Mouse (Mus musculus) heart, embryonic 11.5 days (tissue): Measurements from ENCODE around the gene Dnajc17. TPM values are rescaled to one million over a fixed set of nuclear protein-coding genes. Genes with fewer than 3 reads are reported as not detected.
A peak's percentile ranks its signal among the peaks of the same experiment; 100 is the strongest.

Experiments used
- ATAC-seq: fragments of 200-750 bp; cut with Nextera tagmentation; replicated peaks from 2 replicates; pipeline ENCODE4 v1.8.0; 2017; ENCODE audit warnings: moderate library complexity; ENCODE audit not compliant: insufficient number of reproducible peaks, low FRiP score, low TSS enrichment
- H3K27ac ChIP-seq: fragments of 300-500 bp; sonication (generic); 2 replicates; pipeline ENCODE4 v1.5.1; 2014; ENCODE audit warnings: mild to moderate bottlenecking, low read depth, low read length
- H3K27me3 ChIP-seq: fragments of 300-500 bp; sonication (generic); 2 replicates; pipeline ENCODE4 v1.6.1; 2014; ENCODE audit warnings: mild to moderate bottlenecking, low read length, mixed read lengths; ENCODE audit not compliant: control insufficient read depth, insufficient read depth
- H3K36me3 ChIP-seq: fragments of 300-500 bp; sonication (generic); 2 replicates; pipeline ENCODE4 v1.6.1; 2014; ENCODE audit warnings: mild to moderate bottlenecking, low read length, moderate library complexity, mixed read lengths; ENCODE audit not compliant: control insufficient read depth, insufficient read depth
- H3K4me1 ChIP-seq: fragments of 300-500 bp; sonication (generic); 2 replicates; pipeline ENCODE4 v1.6.1; 2014; ENCODE audit warnings: low read length; ENCODE audit not compliant: control insufficient read depth, insufficient read depth
- H3K4me2 ChIP-seq: fragments of 300-500 bp; sonication (generic); 2 replicates; pipeline ENCODE4 v1.6.1; 2014; ENCODE audit warnings: mild to moderate bottlenecking, moderate library complexity
- H3K4me3 ChIP-seq: fragments of 300-500 bp; sonication (generic); 2 replicates; pipeline ENCODE4 v1.5.1; 2014; ENCODE audit warnings: low read depth, low read length
- H3K9ac ChIP-seq: fragments of 300-500 bp; sonication (generic); 2 replicates; pipeline ENCODE4 v1.6.1; 2014; ENCODE audit warnings: mild to moderate bottlenecking, low read depth, low read length, moderate library complexity
- H3K9me3 ChIP-seq: fragments of 300-500 bp; sonication (generic); replicated peaks from 2 replicates; pipeline ENCODE4 v1.6.1; 2016; ENCODE audit warnings: low read length; ENCODE audit not compliant: control insufficient read depth
- WGBS: fragments of 180-500 bp; shearing (Covaris S2); extraction: QIAGEN DNeasy Blood & Tissue Kit; methylation state at CpG from one replicate; pipeline ENCODE4 v1.1.7; 2014; ENCODE audit not compliant: insufficient replicate concordance; 5-methylcytosine and 5-hydroxymethylcytosine counted together
- polyA plus RNA-seq: library from polyadenylated mRNA; unstranded; fragments of >200 nt; fragmentation: Nextera tagmentation; extraction: Ambion mirVana; gene quantifications from 2 replicates; pipeline ENCODE4 v1.2.1, GENCODE M21; 2014

The Dnajc17 gene
- polyA plus RNA-seq: 13.5 and 18.4 TPM in 2 replicates

- Histone ChIP-seq H3K4me1 (peaks cover 10% of the 10 kb centered on the region), H3K27ac (peak within 1 kb of the TSS; percentile 66), H3K9me3 (no peaks in the 10 kb centered on the region), H3K4me3 (peak within 1 kb of the TSS; percentile 78), H3K9ac (peak within 1 kb of the TSS; percentile 84), H3K36me3 (peaks cover 21% of the 10 kb centered on the region), H3K4me2 (peak within 1 kb of the TSS; percentile 62), H3K27me3 (no peaks in the 10 kb centered on the region)
- under 1% methylated on average over 51 of the region's 51 CpGs for WGBS
- peak; percentile 96 for ATAC-seq
Measured at GRCm38 (mm10) chr2:119208344-119209175, at the start of gene Dnajc17, which contains the start of gene Zfyve19. Gene Dnajc17 (minus strand): TSS chr2:119208795. Gene Zfyve19 (plus strand): TSS chr2:119208617.

- Histone ChIP-seq H3K27ac (no peak overlapping the region), H3K4me3 (no peak overlapping the region), H3K9ac (no peak overlapping the region), H3K4me2 (no peak overlapping the region), H3K27me3 (peaks cover 14% of the 10 kb centered on the region), H3K9me3 (no peaks in the 10 kb centered on the region), H3K4me1 (no peaks in the 10 kb centered on the region), H3K36me3 (no peaks in the 10 kb centered on the region)
- 31% methylated on average over 7 of the region's 7 CpGs for WGBS
- ATAC-seq: no peak
Measured at GRCm38 (mm10) chr2:119254976-119255375, 46.4 kb upstream of the Dnajc17 start.

- peaks cover 17% of the 10 kb centered on the region for H3K27me3 ChIP-seq
- no peaks in the 10 kb centered on the region for H3K4me1 ChIP-seq
- H3K9ac ChIP-seq: no peak overlapping the region
- WGBS: 13% methylated on average over 11 of the region's 11 CpGs
- no peak overlapping the region for H3K4me3 ChIP-seq
- no peak; the same call in 1 of the 2 replicates for ATAC-seq
- no peaks in the 10 kb centered on the region for H3K36me3 ChIP-seq
- no peak overlapping the region for H3K27ac ChIP-seq
- no peaks in the 10 kb centered on the region for H3K9me3 ChIP-seq
- peak overlapping the region; percentile 48 for H3K4me2 ChIP-seq
Measured at GRCm38 (mm10) chr2:119250826-119251478, 42.4 kb upstream of the Dnajc17 start.

GRCm38 (mm10) chr2:119250377-119250776, 41.8 kb upstream of the Dnajc17 start:
- no peak for ATAC-seq
- Histone ChIP-seq H3K9me3 (no peaks in the 10 kb centered on the region), H3K36me3 (no peaks in the 10 kb centered on the region), H3K27me3 (peaks cover 15% of the 10 kb centered on the region), H3K9ac (no peak overlapping the region), H3K4me3 (no peak overlapping the region), H3K27ac (no peak overlapping the region), H3K4me1 (no peaks in the 10 kb centered on the region), H3K4me2 (no peak overlapping the region)
- 61% methylated on average over 5 of the region's 5 CpGs for WGBS

- no peaks in the 10 kb centered on the region for H3K4me1 ChIP-seq
- 64% methylated on average over 4 of the region's 4 CpGs for WGBS
Measured at GRCm38 (mm10) chr2:119249592-119250061, 41.0 kb upstream of the Dnajc17 start.

GRCm38 (mm10) chr2:119247904-119248303, 39.3 kb upstream of the Dnajc17 start:
- Histone ChIP-seq H3K27me3 (peaks cover 3% of the 10 kb centered on the region), H3K4me3 (no peak overlapping the region), H3K36me3 (no peaks in the 10 kb centered on the region), H3K9ac (no peak overlapping the region), H3K9me3 (no peaks in the 10 kb centered on the region), H3K4me2 (no peak overlapping the region), H3K4me1 (no peaks in the 10 kb centered on the region), H3K27ac (no peak overlapping the region)
- WGBS: 85% methylated on average over 9 of the region's 9 CpGs
- ATAC-seq: no peak

More at GRCm38 (mm10) chr2:119249592-119250061, 41.0 kb upstream of the Dnajc17 start:
- H3K4me3 ChIP-seq: no peak overlapping the region
- H3K4me2 ChIP-seq: no peak overlapping the region
- no peak overlapping the region for H3K9ac ChIP-seq
- no peaks in the 10 kb centered on the region for H3K9me3 ChIP-seq
- H3K27ac ChIP-seq: no peak overlapping the region
- H3K36me3 ChIP-seq: no peaks in the 10 kb centered on the region
- peaks cover 10% of the 10 kb centered on the region for H3K27me3 ChIP-seq
- ATAC-seq: no peak

- Histone ChIP-seq H3K27me3 (peaks cover 4% of the 10 kb centered on the region), H3K4me3 (no peak overlapping the region), H3K4me2 (no peak overlapping the region), H3K4me1 (no peaks in the 10 kb centered on the region), H3K9me3 (no peaks in the 10 kb centered on the region), H3K27ac (no peak overlapping the region), H3K9ac (no peak overlapping the region), H3K36me3 (no peaks in the 10 kb centered on the region)
- no peak for ATAC-seq
- 74% methylated on average over 7 of the region's 7 CpGs for WGBS
Measured at GRCm38 (mm10) chr2:119245246-119245645, 36.7 kb upstream of the Dnajc17 start.

GRCm38 (mm10) chr2:119242548-119242947, 34.0 kb upstream of the Dnajc17 start:
- WGBS: 68% methylated on average over 9 of the region's 9 CpGs
- no peak for ATAC-seq
- Histone ChIP-seq H3K36me3 (no peaks in the 10 kb centered on the region), H3K4me3 (no peak overlapping the region), H3K9me3 (no peaks in the 10 kb centered on the region), H3K4me2 (no peak overlapping the region), H3K9ac (no peak overlapping the region), H3K4me1 (peaks cover 2% of the 10 kb centered on the region; the same call in 1 of the 2 replicates), H3K27ac (no peak overlapping the region), H3K27me3 (peaks cover 27% of the 10 kb centered on the region)
